Mouse (Mus musculus): ENCODE measurements around the gene Syna.

Gene Syna

GRCm38 (mm10) chr5:134565696-134566095 lies 5.7 kb upstream of the Syna start:
- no peak for DNase-seq

GRCm38 (mm10) chr5:134564272-134564671 lies 4.3 kb upstream of the Syna start:
- DNase-seq: no peak

GRCm38 (mm10) chr5:134560450-134561171 lies 640 bp upstream of the Syna start:
- no peak for DNase-seq

GRCm38 (mm10) chr5:134555463-134556164 lies 4.4 kb downstream of the Syna start:
- DNase-seq: peak; percentile 92

GRCm38 (mm10) chr5:134553951-134554546 lies 5.9 kb downstream of the Syna start:
- no peak for DNase-seq

- DNase-seq: peak; percentile 95
Observed at GRCm38 (mm10) chr5:134552110-134552972, 7.6 kb downstream of the Syna start, which contains the start of gene Clip2. Gene Clip2, minus strand, starts transcription at chr5:134552434.

- DNase-seq: peak; percentile 55
Observed at GRCm38 (mm10) chr5:134551233-134552109, 8.5 kb downstream of the Syna start.

GRCm38 (mm10) chr5:134550836-134551232 lies 9.1 kb downstream of the Syna start:
- no peak for DNase-seq

- no peak for DNase-seq
Observed at GRCm38 (mm10) chr5:134549640-134550168, 10.3 kb downstream of the Syna start.

GRCm38 (mm10) chr5:134548306-134548705 lies 11.7 kb downstream of the Syna start:
- no peak for DNase-seq

- no peak for DNase-seq
Observed at GRCm38 (mm10) chr5:134546790-134547189, 13.2 kb downstream of the Syna start.

- DNase-seq: no peak
Observed at GRCm38 (mm10) chr5:134545242-134545629, 14.7 kb downstream of the Syna start.

GRCm38 (mm10) chr5:134544516-134545241 lies 15.3 kb downstream of the Syna start:
- peak; percentile 53 for DNase-seq

GRCm38 (mm10) chr5:134541640-134542039 lies 18.3 kb downstream of the Syna start:
- DNase-seq: peak; percentile 23

GRCm38 (mm10) chr5:134540881-134541280 lies 19.1 kb downstream of the Syna start:
- DNase-seq: no peak

- peak; percentile 84 for DNase-seq
Observed at GRCm38 (mm10) chr5:134539891-134540290, 20.1 kb downstream of the Syna start.

- no peak for DNase-seq
Observed at GRCm38 (mm10) chr5:134536036-134536435, 23.9 kb downstream of the Syna start.

GRCm38 (mm10) chr5:134532417-134532816 lies 27.6 kb downstream of the Syna start:
- no peak for DNase-seq

- no peak for DNase-seq
Observed at GRCm38 (mm10) chr5:134531585-134531984, 28.4 kb downstream of the Syna start.

- no peak for DNase-seq
Observed at GRCm38 (mm10) chr5:134530830-134531229, 29.1 kb downstream of the Syna start.

GRCm38 (mm10) chr5:134528488-134528887 lies 31.5 kb downstream of the Syna start:
- no peak for DNase-seq
